Mouse (Mus musculus) C3H10T1/2 (cell line): ENCODE data around the gene Gpr37l1. TPM values are rescaled to one million over a fixed set of nuclear protein-coding genes. Genes with fewer than 3 reads are reported as not detected.

Experiments used
- polyA plus RNA-seq, 2 experiments: library from polyadenylated mRNA; unstranded; fragments of >200 nt; fragmentation: generic; extraction: Trizol; gene quantifications; one replicate each; pipeline ENCODE4 v1.2.1; 2012; ENCODE audit warnings: missing spikeins in 2 of 2

Gpr37l1 gene
- under 1 TPM in 1 of 2 experiments, not detected in 1; 0.05 TPM for polyA plus RNA-seq

GRCm38 (mm10) chr1:135167435-135167834 lies at the start of gene Gpr37l1:
Gpr37l1 (minus strand) TSS chr1:135167681.

GRCm38 (mm10) chr1:135146077-135146945 lies 21.2 kb downstream of the Gpr37l1 start, which contains the start of gene Arl8a:
Arl8a (plus strand) TSS chr1:135146824.

GRCm38 (mm10) chr1:135132473-135132872 lies 35.0 kb downstream of the Gpr37l1 start, which contains the start of gene Ptpn7:
Ptpn7 (plus strand) TSS chr1:135132700.

Other genes starting within 250 kb of the Gpr37l1 start
- 1 to 10 TPM in 1 of 2 experiments, under 1 TPM in 1; 0.83 to 8.5 TPM for gene Ppp1r12b, start 211.7 kb downstream of the Gpr37l1 start, polyA plus RNA-seq
- 1 to 10 TPM; 3.4 to 6.4 TPM for gene Ube2t, start 205.1 kb downstream of the Gpr37l1 start, polyA plus RNA-seq
- gene Lgr6, start 62.4 kb downstream of the Gpr37l1 start, polyA plus RNA-seq, result 1 to 10 TPM in 1 of 2 experiments, under 1 TPM in 1; 0.08 to 3.7 TPM
- gene Ptpn7, start 35.0 kb downstream of the Gpr37l1 start, polyA plus RNA-seq, result under 1 TPM; 0.02 to 0.05 TPM
- 10 to 100 TPM; 18.0 to 55.7 TPM for gene Arl8a, start 20.9 kb downstream of the Gpr37l1 start, polyA plus RNA-seq
- gene Elf3, start 90.9 kb upstream of the Gpr37l1 start, polyA plus RNA-seq, result under 1 TPM; 0.02 to 0.06 TPM
- 10 to 100 TPM; 42.3 to 67.9 TPM for gene Rnpep, start 116.4 kb upstream of the Gpr37l1 start, polyA plus RNA-seq
- gene Timm17a, start 146.1 kb upstream of the Gpr37l1 start, polyA plus RNA-seq, result 10 to 100 TPM; 82.4 to 84.5 TPM
- 1 to 10 TPM in 1 of 2 experiments, under 1 TPM in 1; 0.20 to 7.0 TPM for gene Lmod1, start 157.1 kb upstream of the Gpr37l1 start, polyA plus RNA-seq
- 100 to 1,000 TPM in 1 of 2 experiments, 10 to 100 TPM in 1; 91.5 to 164 TPM for gene Shisa4, start 207.6 kb upstream of the Gpr37l1 start, polyA plus RNA-seq